Mouse (Mus musculus) forebrain, embryonic 10.5 days (tissue): ENCODE data around the gene Ly6g5c. TPM values are rescaled to one million over a fixed set of nuclear protein-coding genes. Genes with fewer than 3 reads are reported as not detected.

ENCODE experiments used
- DNase-seq: peaks from one replicate; pipeline ENCODE4 v3.0.0-alpha.2; 2017; ENCODE audit warnings: low spot score; ENCODE audit errors: extremely low spot score
- H3K27ac ChIP-seq: fragments of 300-500 bp; sonication (generic); 2 replicates; pipeline ENCODE4 v1.5.1; 2016; ENCODE audit warnings: mild to moderate bottlenecking
- H3K27me3 ChIP-seq: fragments of 300-500 bp; sonication (generic); 2 replicates; pipeline ENCODE4 v1.6.1; 2016; ENCODE audit warnings: mild to moderate bottlenecking; ENCODE audit not compliant: poor library complexity, severe bottlenecking
- H3K36me3 ChIP-seq: fragments of 300-500 bp; sonication (generic); replicated peaks from 2 replicates; pipeline ENCODE4 v1.6.1; 2016; ENCODE audit warnings: mild to moderate bottlenecking, moderate library complexity
- H3K4me1 ChIP-seq: fragments of 300-500 bp; sonication (generic); 2 replicates; pipeline ENCODE4 v1.6.1; 2016
- H3K4me3 ChIP-seq: fragments of 300-500 bp; sonication (generic); 2 replicates; pipeline ENCODE4 v1.5.1; 2016; ENCODE audit warnings: mild to moderate bottlenecking, moderate library complexity
- H3K9me3 ChIP-seq: fragments of 300-500 bp; sonication (generic); 2 replicates; pipeline ENCODE4 v1.6.1; 2016; ENCODE audit warnings: mild to moderate bottlenecking, moderate library complexity
- WGBS: fragments of 180-500 bp; shearing (Covaris S2); methylation state at CpG from one replicate; pipeline ENCODE4 v1.1.7; 2016; 5-methylcytosine and 5-hydroxymethylcytosine counted together
- polyA plus RNA-seq: library from polyadenylated mRNA; unstranded; fragments of >200 nt; fragmentation: Nextera tagmentation; extraction: Ambion mirVana; gene quantifications from 2 replicates; pipeline ENCODE4 v1.2.1, GENCODE M21; 2016

Gene Ly6g5c
- polyA plus RNA-seq, 1 experiment from 2014 or later: not detected

DNA sequence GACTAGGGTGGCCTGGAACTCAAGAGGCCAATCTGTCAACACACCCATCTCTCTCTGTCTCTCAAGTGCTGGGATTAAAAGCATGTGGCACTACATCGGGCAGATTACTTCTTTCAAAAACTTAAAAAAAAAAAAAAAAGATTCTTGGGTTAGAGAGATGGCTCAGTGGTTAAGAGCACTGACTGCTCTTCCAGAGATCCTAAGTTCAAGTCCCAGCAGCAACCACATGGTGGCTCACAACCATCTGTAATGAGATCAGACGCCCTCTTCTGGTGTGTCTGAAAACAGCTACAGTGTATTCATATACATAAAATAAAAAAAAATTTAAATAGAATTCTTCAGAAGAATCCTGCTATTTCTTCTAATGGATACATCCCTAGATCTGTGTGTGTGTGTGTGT is 19.9 kb upstream of the Ly6g5c start:
- WGBS: 55% methylated on average over 2 of the region's 2 CpGs
- H3K9me3 ChIP-seq: no peaks in the 10 kb centered on the region
- peaks cover 20% of the 10 kb centered on the region for H3K4me1 ChIP-seq
- no peak overlapping the region for H3K27ac ChIP-seq
- no peak overlapping the region for H3K4me3 ChIP-seq
- no peaks in the 10 kb centered on the region for H3K27me3 ChIP-seq
- H3K36me3 ChIP-seq: peaks cover 26% of the 10 kb centered on the region
- DNase-seq: no peak

GRCm38 (mm10) chr17:35088825-35089644 is 19.0 kb upstream of the Ly6g5c start, which contains the start of gene Abhd16a:
Gene Abhd16a (plus strand): TSS chr17:35089263.
- peaks cover 35% of the 10 kb centered on the region for H3K36me3 ChIP-seq
- peak within 1 kb of the TSS; percentile 78 for H3K4me3 ChIP-seq
- peak within 1 kb of the TSS; percentile 99 for H3K27ac ChIP-seq
- no peaks in the 10 kb centered on the region for H3K9me3 ChIP-seq
- H3K27me3 ChIP-seq: no peaks in the 10 kb centered on the region
- DNase-seq: peak; percentile 93
- 3% methylated on average over 67 of the region's 67 CpGs for WGBS
- peaks cover 20% of the 10 kb centered on the region for H3K4me1 ChIP-seq

DNA sequence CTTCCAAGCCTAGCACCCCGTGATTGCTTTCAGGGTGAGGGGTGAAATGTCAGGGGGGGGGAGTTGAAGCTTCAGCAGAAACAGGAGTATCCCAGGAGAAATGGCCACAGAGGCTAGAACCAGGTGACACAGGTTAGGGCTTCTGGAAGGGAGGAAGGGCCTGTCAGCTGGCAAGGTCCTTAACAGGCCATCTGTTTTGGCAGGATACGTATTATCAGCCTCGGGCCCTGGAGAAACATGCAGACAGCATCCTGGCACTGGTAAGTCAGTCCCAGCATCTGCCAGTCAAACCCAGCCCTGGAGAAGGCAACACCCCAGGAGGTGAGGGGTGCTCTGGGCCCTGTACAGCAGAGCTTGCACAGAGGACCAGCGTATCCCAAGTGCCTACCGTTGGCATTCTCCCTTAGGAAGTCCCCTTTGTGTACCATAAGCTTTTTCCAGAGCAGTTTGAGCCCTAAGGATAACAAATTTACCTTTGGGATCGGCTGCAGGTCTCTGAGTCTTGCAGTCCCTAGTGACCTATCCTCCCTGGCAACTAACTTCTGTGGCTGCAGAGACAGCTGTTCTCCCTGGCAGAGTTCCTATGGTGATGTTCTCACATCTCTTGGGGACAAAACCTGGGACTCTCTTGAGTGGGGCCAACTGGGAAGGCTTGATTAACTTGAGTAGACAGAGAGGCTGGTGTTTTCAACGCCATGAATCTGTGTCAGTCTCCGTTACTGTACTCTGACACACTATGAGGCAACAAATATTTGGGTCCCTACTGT is 17.7 kb upstream of the Ly6g5c start:
- H3K4me1 ChIP-seq: peaks cover 20% of the 10 kb centered on the region
- H3K36me3 ChIP-seq: peaks cover 48% of the 10 kb centered on the region
- no peaks in the 10 kb centered on the region for H3K9me3 ChIP-seq
- WGBS: 83% methylated on average over 8 of the region's 8 CpGs
- peak overlapping the region; percentile 78 for H3K4me3 ChIP-seq
- peak overlapping the region; percentile 99; the same call in 1 of the 2 replicates for H3K27ac ChIP-seq
- H3K27me3 ChIP-seq: no peaks in the 10 kb centered on the region
- no peak for DNase-seq

DNA sequence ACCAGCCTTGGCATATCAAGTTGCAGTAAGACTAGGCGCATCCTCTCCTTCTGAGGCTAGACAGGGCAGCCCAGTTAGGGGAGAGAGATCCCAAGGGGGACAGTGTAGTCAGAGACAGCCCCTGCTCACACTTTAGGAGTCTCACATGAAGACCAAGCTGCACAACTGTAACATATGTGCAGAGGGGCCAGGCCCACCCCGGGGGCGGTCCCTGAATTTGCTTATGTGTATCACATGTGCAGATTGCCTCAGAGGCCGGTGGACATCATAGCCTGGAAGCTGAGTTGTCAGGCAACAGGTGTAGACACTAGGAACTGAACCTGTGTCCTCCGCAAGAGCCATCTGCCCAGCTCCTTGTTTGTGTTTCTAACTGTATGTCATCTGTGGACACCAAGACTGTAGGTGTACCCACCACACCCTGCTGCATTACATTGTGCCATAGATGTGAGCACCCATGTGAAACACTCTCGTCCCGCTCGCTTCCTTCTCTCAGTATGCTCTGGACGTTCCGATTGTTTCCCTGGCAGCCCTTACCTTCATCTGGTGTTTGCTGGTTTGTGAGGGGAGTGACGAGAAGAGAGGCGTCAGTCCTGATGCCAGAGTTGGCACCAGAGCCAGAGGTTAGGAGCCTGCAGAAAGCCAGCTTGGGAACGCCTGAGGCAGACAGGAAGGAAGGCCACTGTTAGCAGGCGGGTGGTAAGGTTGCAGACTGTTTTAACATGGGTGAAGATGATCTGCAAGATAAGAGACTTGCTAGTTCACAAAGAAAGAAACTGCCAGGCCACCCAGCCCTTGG is 15.5 kb upstream of the Ly6g5c start:
- Histone ChIP-seq H3K27me3 (no peaks in the 10 kb centered on the region), H3K27ac (no peak overlapping the region), H3K9me3 (no peaks in the 10 kb centered on the region), H3K36me3 (peaks cover 70% of the 10 kb centered on the region), H3K4me1 (peaks cover 20% of the 10 kb centered on the region), H3K4me3 (no peak overlapping the region)
- DNase-seq: no peak
- 89% methylated on average over 14 of the region's 14 CpGs for WGBS

DNA sequence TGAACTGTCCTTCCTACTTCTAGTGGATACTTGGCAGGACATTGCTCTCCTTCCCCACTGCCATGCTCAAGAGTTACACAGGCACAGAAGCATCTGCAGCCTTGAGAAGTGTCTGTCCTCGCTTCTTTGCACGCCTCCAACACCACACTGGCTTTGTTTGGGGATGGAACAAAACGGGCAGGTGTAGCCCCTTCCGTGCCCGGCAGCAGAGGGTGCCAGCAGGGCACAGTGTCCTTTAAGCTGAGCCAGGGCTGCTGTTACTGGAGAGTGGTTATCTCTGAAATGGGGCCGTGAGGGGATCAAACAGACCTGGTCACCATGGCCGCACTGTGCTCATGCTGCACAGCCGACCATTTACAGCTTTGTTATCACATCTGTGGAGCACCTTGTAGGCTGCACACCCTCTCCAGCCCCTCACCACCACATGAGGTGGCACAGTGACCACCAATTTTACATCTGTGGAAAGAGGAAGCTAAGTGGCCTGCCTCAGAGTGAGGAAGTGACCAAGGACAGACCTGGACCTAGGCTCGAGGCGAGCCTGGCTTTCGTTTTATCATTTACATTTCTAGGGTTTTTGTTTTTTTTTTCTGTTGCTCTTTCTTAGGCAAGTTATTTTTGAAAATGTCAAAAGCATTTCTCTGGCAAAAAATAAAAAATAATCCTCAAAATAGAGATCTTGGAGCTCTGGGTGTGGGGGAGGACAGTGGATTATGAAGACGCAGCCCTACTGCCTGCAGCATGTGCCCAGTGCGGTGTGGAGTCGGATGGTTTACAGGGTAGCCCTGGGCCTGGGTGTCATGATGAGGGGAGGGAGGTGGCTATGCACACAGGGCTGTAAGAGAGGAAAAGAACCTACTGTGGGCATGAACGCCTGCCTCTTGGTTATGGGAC is 13.4 kb upstream of the Ly6g5c start:
- no peaks in the 10 kb centered on the region for H3K27me3 ChIP-seq
- peaks cover 90% of the 10 kb centered on the region for H3K36me3 ChIP-seq
- no peak for DNase-seq
- H3K4me1 ChIP-seq: peaks cover 14% of the 10 kb centered on the region
- no peak overlapping the region for H3K4me3 ChIP-seq
- H3K27ac ChIP-seq: no peak overlapping the region
- no peaks in the 10 kb centered on the region for H3K9me3 ChIP-seq
- 95% methylated on average over 15 of the region's 15 CpGs for WGBS

GRCm38 (mm10) chr17:35096597-35096996 is 11.5 kb upstream of the Ly6g5c start:
- Histone ChIP-seq H3K27me3 (no peaks in the 10 kb centered on the region), H3K4me3 (no peak overlapping the region), H3K36me3 (peaks cover 98% of the 10 kb centered on the region), H3K27ac (no peak overlapping the region), H3K9me3 (no peaks in the 10 kb centered on the region), H3K4me1 (no peaks in the 10 kb centered on the region)
- WGBS: 85% methylated on average over 12 of the region's 12 CpGs
- DNase-seq: no peak

DNA sequence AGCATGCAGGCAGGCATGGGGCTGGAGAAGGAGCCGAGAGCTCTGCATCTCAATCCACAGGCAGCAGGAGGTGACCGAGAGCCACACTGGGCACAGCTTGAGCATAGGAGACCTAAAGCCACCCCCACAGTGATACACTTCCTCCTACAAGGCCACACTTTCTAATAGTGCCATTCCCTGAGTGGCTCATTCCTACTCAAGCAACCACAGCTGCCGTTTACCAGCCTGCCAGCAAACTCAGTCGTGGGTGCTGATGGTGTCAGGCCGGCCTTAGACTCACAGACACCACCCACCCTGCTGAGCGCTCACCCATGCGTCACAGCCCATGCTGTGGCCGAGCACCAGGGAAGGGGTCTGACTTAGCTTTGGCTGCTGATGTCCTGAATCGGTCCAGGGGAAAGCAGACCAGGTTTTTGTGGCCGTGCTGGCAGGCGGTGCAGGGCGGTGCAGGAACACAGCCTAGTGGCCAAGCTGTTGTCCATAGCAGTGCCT is 10.9 kb upstream of the Ly6g5c start:
- WGBS: 81% methylated on average over 12 of the region's 12 CpGs
- no peak overlapping the region for H3K27ac ChIP-seq
- no peaks in the 10 kb centered on the region for H3K27me3 ChIP-seq
- DNase-seq: no peak
- peaks cover 98% of the 10 kb centered on the region for H3K36me3 ChIP-seq
- H3K9me3 ChIP-seq: no peaks in the 10 kb centered on the region
- H3K4me3 ChIP-seq: no peak overlapping the region
- H3K4me1 ChIP-seq: no peaks in the 10 kb centered on the region

GRCm38 (mm10) chr17:35100196-35100765 is 7.8 kb upstream of the Ly6g5c start:
- Histone ChIP-seq H3K4me3 (no peak overlapping the region; the same call in 1 of the 2 replicates), H3K27ac (no peak overlapping the region), H3K27me3 (no peaks in the 10 kb centered on the region), H3K9me3 (no peaks in the 10 kb centered on the region), H3K36me3 (peaks cover 83% of the 10 kb centered on the region), H3K4me1 (no peaks in the 10 kb centered on the region; the same call in 1 of the 2 replicates)
- WGBS: 77% methylated on average over 10 of the region's 10 CpGs
- DNase-seq: no peak

- H3K36me3 ChIP-seq: peaks cover 75% of the 10 kb centered on the region
- 88% methylated on average over 11 of the region's 11 CpGs for WGBS
- no peak overlapping the region for H3K4me3 ChIP-seq
- H3K27ac ChIP-seq: no peak overlapping the region
- H3K27me3 ChIP-seq: no peaks in the 10 kb centered on the region
- DNase-seq: no peak
- peaks cover 8% of the 10 kb centered on the region for H3K4me1 ChIP-seq
- no peaks in the 10 kb centered on the region for H3K9me3 ChIP-seq
Measured at GRCm38 (mm10) chr17:35101161-35101560, 6.9 kb upstream of the Ly6g5c start.

- no peaks in the 10 kb centered on the region for H3K27me3 ChIP-seq
- H3K27ac ChIP-seq: no peak overlapping the region
- peaks cover 64% of the 10 kb centered on the region for H3K36me3 ChIP-seq
- peaks cover 11% of the 10 kb centered on the region for H3K4me1 ChIP-seq
- no peak overlapping the region for H3K4me3 ChIP-seq
- no peak for DNase-seq
- no peaks in the 10 kb centered on the region for H3K9me3 ChIP-seq
- 90% methylated on average over 7 of the region's 8 CpGs for WGBS
Measured at GRCm38 (mm10) chr17:35102299-35102698, 5.8 kb upstream of the Ly6g5c start.

- Histone ChIP-seq H3K27me3 (no peaks in the 10 kb centered on the region), H3K4me1 (peaks cover 11% of the 10 kb centered on the region), H3K9me3 (no peaks in the 10 kb centered on the region), H3K4me3 (0 out of 2 replicates have a peak overlapping the region, but pooled peaks have one; percentile 15), H3K27ac (no peak overlapping the region), H3K36me3 (peaks cover 56% of the 10 kb centered on the region)
- WGBS: 79% methylated on average over 6 of the region's 6 CpGs
- no peak for DNase-seq
Measured at GRCm38 (mm10) chr17:35103221-35103690, 4.8 kb upstream of the Ly6g5c start.
